Mouse (Mus musculus) cerebellum, adult 11 months (tissue): ENCODE data around the gene Mark2.
"Not testable (repeated sequence)": the region's sequence is repeated elsewhere in the genome, so short reads cannot be mapped to it uniquely, and the experiment has no call there.

Source experiments
- DNase-seq: peaks from one replicate; pipeline ENCODE4 v3.0.0; 2022

The Mark2 gene

GRCm38 (mm10) chr19:7341512-7342397 lies at the start of gene Mark2:
TSS of gene Mark2 (minus strand) at chr19:7341860.
- peak; percentile 100 for DNase-seq

DNA sequence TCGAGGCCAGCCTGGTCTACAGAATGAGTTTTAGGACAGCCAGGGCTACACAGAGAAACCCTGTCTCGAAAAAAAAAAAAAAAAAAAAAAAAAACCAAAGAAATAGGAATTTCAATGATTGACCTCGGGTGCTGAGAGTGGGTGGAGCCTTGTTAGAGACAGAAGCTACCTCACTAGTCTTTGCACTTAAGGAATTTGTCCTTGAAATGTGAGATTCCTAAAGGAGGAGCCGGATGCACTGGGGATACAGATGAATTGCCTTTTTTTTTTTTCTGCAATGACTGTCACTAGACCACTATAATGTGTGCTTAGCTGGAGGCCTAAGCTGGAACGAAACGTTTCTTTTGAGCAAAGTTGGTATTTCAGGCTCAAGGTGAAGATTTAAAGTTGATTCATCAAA lies 46.8 kb upstream of the Mark2 start:
- no peak for DNase-seq

DNA sequence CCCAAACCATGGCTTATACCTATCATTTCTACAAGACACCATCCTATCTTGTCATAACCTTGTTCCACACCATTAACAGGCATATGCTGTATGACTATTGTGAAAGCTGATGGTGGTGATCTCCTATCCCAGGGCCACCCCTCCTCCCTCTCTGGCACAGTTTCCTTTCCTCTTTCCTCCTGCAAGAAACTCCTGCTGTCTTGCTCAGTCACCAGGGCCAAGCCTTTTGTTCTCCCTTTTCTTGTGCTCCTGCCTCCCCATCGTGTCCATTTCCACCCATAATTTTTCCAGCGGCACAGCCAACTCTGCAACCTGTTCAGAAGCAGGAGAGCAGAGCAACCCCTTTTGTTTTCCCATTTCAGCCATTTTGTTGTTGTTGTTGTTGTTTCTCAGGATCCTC lies 44.4 kb upstream of the Mark2 start:
- DNase-seq = no peak

DNA sequence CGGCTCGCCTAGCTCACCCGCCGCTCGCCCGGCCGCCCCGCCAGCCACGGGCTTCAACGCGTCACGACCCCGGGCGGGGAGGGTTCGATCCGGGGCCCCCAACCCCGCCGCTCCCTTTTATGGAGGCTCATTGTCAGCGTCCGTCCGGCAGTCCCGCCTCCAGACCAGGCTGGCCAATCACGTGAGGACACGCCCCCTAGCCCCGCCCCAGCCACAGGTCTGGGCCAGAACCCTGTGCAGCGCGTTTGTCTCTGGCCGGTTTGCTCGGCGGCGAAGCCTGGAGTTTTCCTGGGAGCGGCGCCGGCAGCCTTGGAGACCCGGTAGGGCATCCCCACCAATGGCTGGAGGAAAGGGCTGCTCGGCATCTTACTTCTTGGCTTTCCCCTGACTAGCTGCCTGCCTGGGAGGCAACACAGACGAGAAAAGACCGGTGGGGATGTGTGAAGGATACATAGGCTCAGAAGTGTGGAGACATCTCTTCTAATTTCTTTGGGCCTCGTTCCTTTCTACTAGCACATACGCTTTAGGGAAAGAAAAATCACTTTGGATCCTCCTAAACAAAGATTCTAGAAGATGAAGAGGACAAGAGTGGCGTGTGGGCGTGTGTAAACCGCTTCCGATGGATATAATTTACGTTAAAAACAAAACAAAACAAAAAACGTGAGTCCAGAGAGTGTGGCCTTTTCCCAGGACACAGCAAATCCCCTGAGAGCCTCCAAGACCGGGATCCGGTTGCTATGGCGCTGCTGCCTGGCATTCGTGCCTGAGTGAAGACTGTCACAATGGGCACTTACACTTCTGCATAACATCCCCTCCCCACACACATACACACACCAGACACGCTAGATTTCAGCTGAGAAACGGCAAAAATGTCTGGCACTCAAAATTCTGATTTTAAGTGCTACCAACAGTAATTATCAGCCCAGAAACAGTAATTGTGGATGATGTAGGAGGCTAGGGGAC lies 41.5 kb upstream of the Mark2 start, which contains the start of gene Spindoc:
Gene Spindoc, minus strand, starts transcription at position 92 of the 963 bp plus-strand sequence.
- peak; percentile 98 for DNase-seq

GRCm38 (mm10) chr19:7382248-7382902 lies 40.7 kb upstream of the Mark2 start:
- peak; percentile 44 for DNase-seq

- DNase-seq = no peak
Observed at GRCm38 (mm10) chr19:7381906-7382247, 40.2 kb upstream of the Mark2 start.

- DNase-seq = no peak
Observed at GRCm38 (mm10) chr19:7377639-7378038, 36.0 kb upstream of the Mark2 start.

GRCm38 (mm10) chr19:7374491-7374890 lies 32.8 kb upstream of the Mark2 start:
- no peak for DNase-seq

DNA sequence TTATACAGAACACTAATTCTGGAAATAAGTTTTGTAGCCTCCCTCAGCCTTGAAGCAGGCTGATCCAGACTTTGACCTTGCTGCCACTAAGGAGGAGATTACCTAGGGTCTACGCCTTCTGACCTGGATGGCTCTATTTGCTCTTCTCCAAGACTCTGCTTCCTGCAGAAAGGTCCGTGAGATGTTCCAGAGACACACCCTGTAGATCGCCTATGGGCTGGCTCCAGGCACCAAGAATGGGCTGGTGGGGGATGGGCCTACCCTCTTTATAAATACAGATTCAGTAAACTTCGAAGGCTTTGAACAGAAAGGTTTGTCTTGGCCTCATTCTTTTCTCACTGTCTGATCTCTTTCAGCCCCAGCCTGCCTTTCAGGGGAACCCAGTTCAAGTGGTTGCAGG lies 27.8 kb upstream of the Mark2 start:
- not testable (repeated sequence) for DNase-seq

- DNase-seq = no peak
Observed at GRCm38 (mm10) chr19:7353636-7354035, 12.0 kb upstream of the Mark2 start.

DNA sequence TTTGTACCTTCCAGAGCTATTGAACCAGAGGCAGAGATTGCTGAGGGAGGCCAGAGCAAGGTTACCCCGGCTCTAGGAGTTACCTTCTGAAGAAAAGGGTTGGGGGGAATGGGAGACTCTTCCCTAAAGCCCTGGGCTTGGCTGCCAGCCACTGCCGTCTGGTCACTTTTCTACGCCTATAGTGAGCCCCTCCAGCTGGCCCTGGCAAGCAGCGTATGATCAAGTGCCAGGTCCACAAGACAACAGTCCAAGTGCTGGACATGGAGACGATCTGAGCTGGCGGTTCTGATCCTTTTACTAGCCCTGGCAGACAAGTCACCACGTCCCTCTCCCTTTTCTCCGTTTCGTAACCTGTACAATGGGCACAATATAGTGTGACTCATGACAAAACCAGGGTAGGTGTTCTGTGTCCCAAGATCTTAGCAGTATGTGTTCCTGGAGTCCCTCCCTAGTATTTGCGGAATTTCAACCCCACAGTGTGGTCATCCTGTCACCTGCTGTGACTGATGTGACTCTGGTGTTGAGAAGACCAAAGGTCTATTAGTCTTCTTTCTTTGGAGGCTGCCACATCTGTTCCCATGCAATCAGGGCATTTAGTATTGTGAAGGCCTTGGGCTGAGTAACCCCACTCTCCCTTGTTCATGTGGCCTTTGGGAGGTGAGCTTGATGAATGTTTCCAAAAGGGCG lies 11.3 kb upstream of the Mark2 start:
- DNase-seq = no peak

- DNase-seq = no peak
Observed at GRCm38 (mm10) chr19:7349993-7350392, 8.3 kb upstream of the Mark2 start.

DNA sequence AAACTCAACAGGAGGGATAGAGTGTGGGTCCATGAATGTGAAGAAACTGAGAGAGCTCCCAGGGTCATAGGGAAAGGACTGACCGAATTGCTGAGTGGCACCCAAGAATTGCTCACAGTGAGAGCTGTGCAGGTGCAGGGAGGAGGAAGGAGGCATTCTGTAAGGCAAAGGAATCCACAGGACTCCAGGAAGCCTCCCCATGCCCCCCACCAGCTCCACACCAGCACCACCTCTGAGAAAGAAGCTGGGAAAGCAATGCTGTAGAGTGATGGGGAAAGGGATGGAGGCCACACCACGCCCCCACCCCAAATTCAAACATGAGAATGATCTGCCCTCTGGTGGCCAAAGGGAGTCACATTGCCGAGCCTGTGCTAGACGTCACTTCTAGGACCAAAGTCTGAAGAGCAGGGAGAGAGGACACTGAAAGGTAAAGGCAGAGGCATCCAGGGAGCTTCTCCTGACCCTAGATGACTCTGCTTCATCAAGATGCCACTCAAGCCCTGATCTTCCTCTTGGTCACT lies 3.6 kb upstream of the Mark2 start:
- no peak for DNase-seq

- no peak for DNase-seq
Observed at GRCm38 (mm10) chr19:7342646-7343045, 986 bp upstream of the Mark2 start.

DNA sequence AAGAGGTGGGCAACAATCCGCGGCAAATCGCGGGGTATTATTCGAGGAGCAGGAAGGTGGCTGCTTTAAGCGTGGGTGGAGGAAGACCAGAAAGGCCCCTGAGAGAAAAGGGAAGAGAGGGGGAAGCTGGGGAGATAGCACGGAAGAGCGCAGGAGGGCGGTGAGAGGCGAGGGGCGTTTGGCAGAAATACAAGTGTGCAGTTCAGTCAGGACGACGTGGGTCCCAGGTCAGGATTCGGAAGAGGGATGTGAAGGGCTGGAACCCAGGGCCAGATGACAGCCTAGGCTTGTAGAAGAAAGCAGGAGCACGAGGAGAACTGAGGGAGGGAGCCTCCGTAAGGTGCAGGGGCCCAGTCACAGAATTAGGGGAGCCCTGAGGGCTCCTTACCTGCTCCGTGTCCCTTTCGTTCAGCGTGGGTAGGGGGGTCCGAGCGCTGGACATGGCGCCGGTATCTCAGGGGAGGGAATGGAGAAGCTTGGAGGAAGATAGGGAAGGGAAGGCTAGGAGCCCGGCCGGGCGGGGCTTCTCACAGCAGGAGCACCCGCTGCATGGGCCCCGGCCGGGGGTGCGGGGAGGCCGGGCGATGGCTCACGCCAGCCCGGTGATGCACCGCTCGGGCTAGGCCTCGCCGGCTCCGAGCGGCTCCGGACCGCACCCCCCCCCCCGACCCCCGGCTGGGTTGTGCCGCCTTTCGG lies 732 bp downstream of the Mark2 start:
- no peak for DNase-seq

DNA sequence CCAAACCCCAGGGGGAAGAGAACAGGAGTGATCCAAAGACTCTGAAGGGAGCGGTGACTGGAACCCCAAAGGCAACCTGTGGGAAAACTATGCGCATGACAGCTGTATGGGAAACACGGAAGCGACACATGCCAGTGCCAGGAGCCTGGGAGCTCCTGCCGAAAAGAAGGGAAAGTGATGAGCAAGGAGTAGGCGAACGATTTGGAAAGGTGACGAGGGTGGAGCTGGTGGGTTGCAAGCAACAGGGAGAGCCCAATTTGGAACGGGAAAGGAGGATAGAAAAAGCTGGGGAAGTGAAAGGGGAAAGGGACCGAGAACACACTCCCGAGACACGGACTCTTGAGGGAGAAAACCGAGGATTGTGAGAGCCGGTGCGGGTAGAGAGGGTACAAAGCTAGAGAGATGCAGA lies 1.3 kb downstream of the Mark2 start:
- DNase-seq = peak; percentile 29

GRCm38 (mm10) chr19:7339867-7340266 lies 1.8 kb downstream of the Mark2 start:
- no peak for DNase-seq

- no peak for DNase-seq
Observed at GRCm38 (mm10) chr19:7339026-7339425, 2.6 kb downstream of the Mark2 start.

GRCm38 (mm10) chr19:7337781-7338342 lies 3.8 kb downstream of the Mark2 start:
- DNase-seq = no peak

GRCm38 (mm10) chr19:7335656-7336055 lies 6.0 kb downstream of the Mark2 start:
- DNase-seq = no peak

GRCm38 (mm10) chr19:7334049-7334448 lies 7.6 kb downstream of the Mark2 start:
- no peak for DNase-seq
